Mouse (Mus musculus): ENCODE data around the gene Ddo.

DNA sequence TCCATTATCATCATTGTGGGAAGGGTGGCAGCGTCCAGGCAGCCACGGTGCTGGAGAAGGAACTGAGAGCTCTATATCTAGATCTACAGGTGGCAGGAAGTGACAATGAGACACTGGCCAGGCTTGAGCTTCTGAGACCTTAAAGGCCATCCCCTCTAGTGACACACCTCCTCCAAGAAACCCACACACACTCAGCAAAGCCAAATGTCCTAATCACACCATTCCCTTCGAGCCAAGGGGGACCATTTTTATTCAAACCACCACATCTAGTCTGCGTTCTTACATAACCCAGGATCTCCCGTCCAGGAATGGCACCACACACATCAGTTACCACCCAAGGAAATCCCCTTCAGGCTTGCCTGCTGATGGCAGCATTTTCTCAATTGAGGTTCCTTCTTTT lies 13.3 kb downstream of the Ddo start:
- TF ChIP-seq GATA1 (IDR thresholded peaks at IDR 0.05; ENCODE audit: borderline replicate concordance, low read length) (no peak), FLI1 (IDR thresholded peaks at IDR 0.05; ENCODE audit: low read length) (no peak)

Measured in megakaryocyte, embryonic 14.5 days (primary cell).